In genomic region chr12:65513070-65513469, GRCm38 (mm10) we compare ENCODE assay signal across 21 mouse cellular contexts.
"Had no signal": no experiment of that assay in that cellular context is flagged by ENCODE, and none has a peak within 500 bp of the region (broad histone marks: within the 10 kb centered on the region; RNA-seq: fewer than 3 reads in every experiment).

No protein-coding gene starts in this region.

- H3K9ac ChIP-seq: limb, embryonic 12.5 days; limb, embryonic 15.5 days; liver, embryonic 14.5 days; lung, embryonic 15.5 days; midbrain, embryonic 15.5 days; neural tube, embryonic 13.5 days; stomach, embryonic 15.5 days had no signal

- ATAC-seq: midbrain, embryonic 15.5 days had no signal

- H3K4me1 ChIP-seq: limb, embryonic 12.5 days; limb, embryonic 15.5 days; lung, embryonic 15.5 days; megakaryocyte, embryonic 14.5 days; midbrain, embryonic 15.5 days; neural tube, embryonic 13.5 days; stomach, embryonic 15.5 days had no signal

- H3K36me3 ChIP-seq: limb, embryonic 12.5 days; limb, embryonic 15.5 days; lung, embryonic 15.5 days; midbrain, embryonic 15.5 days; neural tube, embryonic 13.5 days; stomach, embryonic 15.5 days had no signal

- H3K27me3 ChIP-seq: limb, embryonic 12.5 days; limb, embryonic 15.5 days; lung, embryonic 15.5 days; megakaryocyte, embryonic 14.5 days; midbrain, embryonic 15.5 days; neural tube, embryonic 13.5 days; stomach, embryonic 15.5 days had no signal

- DNase-seq: kidney, adult 9 months; kidney, postnatal 14 days; kidney, postnatal 4 days; left cerebral cortex, postnatal 4 days; lung, adult 18-20 months; lung, postnatal 10 days; lung, postnatal 36 days; retina, postnatal 1 day; right cerebral cortex, postnatal 25 days; spleen, adult 18-20 months; thymus, postnatal 25 days had no signal

- H3K27ac ChIP-seq: limb, embryonic 12.5 days; limb, embryonic 15.5 days; liver, embryonic 14.5 days; lung, embryonic 15.5 days; midbrain, embryonic 15.5 days; neural tube, embryonic 13.5 days; stomach, embryonic 15.5 days had no signal

- H3K4me3 ChIP-seq: limb, embryonic 12.5 days; limb, embryonic 15.5 days; lung, embryonic 15.5 days; megakaryocyte, embryonic 14.5 days; midbrain, embryonic 15.5 days; myocyte; neural tube, embryonic 13.5 days; stomach, embryonic 15.5 days had no signal

- H3K9me3 ChIP-seq: limb, embryonic 12.5 days; limb, embryonic 15.5 days; lung, embryonic 15.5 days; midbrain, embryonic 15.5 days; neural tube, embryonic 13.5 days; stomach, embryonic 15.5 days had no signal

- H3K4me2 ChIP-seq: limb, embryonic 12.5 days; limb, embryonic 15.5 days; liver, embryonic 11.5 days; lung, embryonic 15.5 days; midbrain, embryonic 15.5 days; neural tube, embryonic 13.5 days; stomach, embryonic 15.5 days had no signal
